Mouse (Mus musculus): ENCODE results near the gene Tango2.

Tango2 gene

DNA sequence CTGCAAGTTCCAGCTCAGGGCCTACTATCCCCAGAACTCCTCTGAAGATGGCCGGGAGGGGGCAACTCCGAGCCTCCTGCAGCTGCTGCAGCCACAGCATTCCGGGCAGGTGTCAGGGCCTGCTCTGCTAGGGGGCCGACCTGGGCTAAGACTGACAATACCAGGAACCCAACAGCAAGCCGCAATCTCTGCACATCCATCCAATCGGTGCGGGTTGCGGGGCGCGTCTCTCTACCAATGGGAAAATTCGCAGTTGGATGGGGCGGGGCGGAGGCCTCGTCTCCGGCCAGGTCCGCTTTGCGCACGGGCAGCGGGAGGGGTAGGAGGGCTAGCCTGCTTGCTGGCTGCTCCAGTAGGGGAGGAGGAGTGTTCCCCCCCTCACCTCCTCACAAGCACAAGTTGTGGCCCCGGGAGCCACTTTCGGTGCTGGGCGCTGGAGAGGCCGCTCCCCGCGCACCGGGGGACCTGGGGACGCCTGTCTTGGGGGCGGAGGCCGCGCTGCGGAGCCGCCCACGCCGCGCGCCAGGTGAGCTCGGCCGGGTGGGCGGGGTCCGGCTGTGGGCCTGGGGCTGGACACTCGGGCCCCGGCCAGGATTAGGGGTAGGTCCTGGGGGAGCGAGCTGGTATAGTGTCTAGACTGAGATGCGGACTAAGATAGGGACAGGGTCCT is at the start of gene Tango2, which contains the start of gene Arvcf:
TSS of gene Tango2 (minus strand) at position 173 of the 670 bp plus-strand sequence.
TSS of gene Arvcf (plus strand) at position 252 of the 670 bp plus-strand sequence.
- peak; percentile 98 for DNase-seq (ENCODE audit: low read depth, low spot score)

DNA sequence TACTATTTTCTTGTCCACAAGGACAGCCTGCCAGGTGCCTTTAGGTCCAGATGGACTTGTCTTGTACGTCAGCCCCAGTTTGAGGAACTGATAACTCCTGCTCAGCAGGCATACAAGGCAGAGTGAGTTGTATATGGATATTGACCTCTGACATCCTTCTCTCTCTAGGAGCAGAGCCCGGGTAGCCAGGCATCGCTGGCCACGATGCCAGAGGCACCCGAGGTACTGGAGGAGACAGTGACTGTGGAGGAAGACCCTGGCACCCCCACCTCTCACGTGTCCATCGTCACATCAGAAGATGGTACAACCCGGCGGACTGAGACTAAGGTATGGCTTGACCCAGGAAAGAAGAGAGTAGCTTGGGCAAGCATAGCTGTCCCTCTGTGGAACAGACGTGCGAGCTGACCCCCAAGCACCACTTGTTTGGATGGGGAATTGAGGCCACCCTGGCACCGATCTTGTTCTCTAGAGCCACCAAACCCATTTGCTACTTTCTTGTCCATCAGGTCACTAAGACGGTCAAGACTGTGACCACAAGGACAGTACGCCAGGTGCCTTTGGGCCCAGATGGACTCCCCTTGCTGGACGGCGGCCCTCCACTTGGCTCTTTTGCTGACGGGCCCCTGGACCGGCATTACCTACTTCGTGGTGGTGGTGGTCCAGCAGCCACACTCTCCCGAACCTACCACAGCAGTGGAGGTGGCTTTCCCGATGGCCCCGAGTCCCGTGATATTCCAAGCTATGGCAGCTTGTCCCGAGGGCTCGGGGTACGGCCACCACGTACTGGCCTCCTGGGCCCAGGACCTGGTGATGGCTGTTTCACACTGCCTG is 49.1 kb upstream of the Tango2 start:
- DNase-seq (ENCODE audit: low read depth, low spot score) = no peak

DNA sequence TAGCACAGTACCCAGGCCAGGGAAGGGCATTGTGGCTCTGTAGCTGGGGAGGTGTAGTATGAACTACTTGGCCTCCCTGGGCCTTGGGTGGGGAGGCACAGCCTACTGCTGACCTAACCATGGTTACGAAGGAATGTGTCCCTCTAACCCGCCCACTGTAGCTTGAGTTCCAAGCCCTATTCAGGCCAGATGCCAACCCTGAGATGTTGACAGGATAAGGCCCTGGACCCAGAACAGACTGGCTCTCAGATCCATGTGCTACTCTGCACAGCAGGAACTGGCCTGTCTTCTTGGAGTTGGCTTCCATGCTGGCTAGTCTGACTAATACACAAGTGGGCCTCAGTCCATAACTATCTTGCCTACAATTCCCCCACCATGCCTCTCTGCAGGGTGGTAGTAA is 48.3 kb upstream of the Tango2 start:
- no peak for DNase-seq (ENCODE audit: low read depth, low spot score)

DNA sequence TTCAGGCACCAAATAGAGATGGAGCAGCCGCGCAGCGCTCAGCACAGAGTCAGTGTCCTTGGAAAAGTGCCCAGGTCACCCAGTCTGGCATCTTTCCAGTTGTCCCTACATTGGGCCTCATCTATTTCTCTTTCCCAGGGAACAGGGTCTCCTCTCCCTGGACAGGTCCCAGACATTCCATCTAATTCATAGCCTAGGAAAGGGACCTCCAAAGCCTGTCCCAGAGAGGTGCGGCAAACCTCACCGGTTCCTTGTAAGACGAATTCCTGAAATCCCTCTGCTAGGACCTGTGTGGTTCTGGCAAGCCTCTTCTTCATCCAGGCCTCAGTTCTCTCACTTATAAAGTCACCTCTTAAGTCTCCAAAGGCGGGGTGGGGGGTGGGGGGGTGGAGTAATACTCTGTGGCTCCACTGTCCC is 47.7 kb upstream of the Tango2 start:
- peak; percentile 53 for DNase-seq (ENCODE audit: low read depth, low spot score)

- DNase-seq (ENCODE audit: low read depth, low spot score) = peak; percentile 94
These were observed 47.1 kb upstream of the Tango2 start for GRCm38 (mm10) chr16:18394777-18395619.

DNA sequence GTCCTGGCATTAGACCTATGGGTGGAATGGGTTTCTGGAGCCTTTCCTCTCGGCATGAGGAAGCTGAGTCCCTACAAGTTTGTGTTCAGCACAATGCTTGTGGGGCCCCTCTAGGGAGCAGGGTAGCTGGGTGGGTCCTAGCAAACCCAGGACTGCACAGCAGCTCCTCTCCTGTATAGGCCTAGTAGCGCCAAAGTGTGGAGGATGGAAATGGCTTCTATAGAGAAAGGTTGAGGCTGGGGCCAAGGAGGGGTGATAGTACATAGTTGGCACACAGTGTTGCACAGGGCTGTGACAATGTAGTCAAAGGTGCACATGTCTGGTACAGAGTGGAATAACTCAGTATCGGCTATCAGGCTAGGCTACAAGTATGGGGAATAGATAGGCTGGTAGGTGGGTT is 46.2 kb upstream of the Tango2 start:
- no peak for DNase-seq (ENCODE audit: low read depth, low spot score)

- no peak for DNase-seq (ENCODE audit: low read depth, low spot score)
These were observed 45.7 kb upstream of the Tango2 start for GRCm38 (mm10) chr16:18393595-18393994.

- peak; percentile 90 for DNase-seq (ENCODE audit: low read depth, low spot score)
These were observed 44.8 kb upstream of the Tango2 start for GRCm38 (mm10) chr16:18392469-18393426.

- DNase-seq (ENCODE audit: low read depth, low spot score) = no peak
These were observed 43.8 kb upstream of the Tango2 start for GRCm38 (mm10) chr16:18391728-18392127.

DNA sequence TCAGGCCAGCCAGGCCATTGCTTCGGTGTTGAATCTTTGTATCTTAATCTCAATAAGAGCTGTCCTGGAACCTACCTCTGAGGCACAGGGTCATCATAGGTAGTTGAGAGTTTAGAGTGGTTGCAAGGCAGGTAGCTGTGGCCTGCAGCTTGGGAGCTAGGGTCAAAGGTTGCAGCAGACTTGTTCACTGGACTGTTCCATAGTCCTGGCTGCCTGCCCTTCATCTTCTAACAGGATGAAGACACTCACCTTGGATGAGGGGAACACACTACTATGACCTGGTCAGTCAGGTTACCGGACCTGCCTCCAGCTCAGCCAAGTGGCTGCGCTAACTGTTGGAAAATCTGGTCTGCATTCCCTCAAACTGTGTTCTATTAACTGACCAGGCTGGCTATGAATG is 43.2 kb upstream of the Tango2 start:
- DNase-seq (ENCODE audit: low read depth, low spot score) = no peak

- DNase-seq (ENCODE audit: low read depth, low spot score) = no peak
These were observed 42.5 kb upstream of the Tango2 start for GRCm38 (mm10) chr16:18390399-18390798.

DNA sequence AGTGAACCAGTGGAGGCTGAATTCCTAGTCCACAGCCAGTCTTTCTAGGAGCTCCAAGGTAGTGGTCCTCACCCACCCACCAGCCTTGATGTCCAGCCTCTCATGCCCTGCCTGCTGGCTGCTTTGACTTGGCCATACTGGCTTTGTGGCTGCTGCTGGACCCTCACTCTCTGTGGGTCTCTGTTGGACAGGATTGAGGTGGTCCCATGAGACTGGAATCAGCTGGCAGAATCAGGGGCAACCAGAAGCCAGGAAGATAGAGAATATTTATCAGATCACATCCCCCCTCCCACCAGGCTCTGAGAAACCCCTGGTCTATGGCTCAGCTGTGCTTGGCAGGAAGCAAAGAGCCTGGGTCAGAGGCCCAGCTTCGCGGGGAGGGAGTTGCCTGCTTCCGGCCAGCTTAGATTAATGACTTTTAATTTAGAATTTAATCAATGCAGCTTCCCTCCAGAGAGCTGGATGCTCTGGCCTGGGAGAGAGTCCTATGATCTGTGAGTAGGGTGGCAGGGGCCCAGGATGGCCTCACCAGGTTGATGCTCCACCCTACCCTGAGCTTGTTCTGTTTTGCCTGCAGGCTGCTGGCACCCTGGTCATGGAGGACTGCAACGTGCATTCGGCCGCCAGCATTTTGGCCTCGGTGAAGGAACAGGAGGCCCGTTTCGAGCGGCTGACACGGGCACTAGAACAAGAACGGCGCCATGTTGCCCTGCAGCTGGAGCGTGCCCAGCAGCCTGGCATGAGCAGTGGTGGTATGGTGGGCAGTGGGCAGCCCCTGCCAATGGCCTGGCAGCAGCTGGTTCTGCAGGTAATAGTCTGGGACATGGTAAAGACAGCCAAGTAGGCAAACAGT is 40.9 kb upstream of the Tango2 start:
- DNase-seq (ENCODE audit: low read depth, low spot score) = no peak

DNA sequence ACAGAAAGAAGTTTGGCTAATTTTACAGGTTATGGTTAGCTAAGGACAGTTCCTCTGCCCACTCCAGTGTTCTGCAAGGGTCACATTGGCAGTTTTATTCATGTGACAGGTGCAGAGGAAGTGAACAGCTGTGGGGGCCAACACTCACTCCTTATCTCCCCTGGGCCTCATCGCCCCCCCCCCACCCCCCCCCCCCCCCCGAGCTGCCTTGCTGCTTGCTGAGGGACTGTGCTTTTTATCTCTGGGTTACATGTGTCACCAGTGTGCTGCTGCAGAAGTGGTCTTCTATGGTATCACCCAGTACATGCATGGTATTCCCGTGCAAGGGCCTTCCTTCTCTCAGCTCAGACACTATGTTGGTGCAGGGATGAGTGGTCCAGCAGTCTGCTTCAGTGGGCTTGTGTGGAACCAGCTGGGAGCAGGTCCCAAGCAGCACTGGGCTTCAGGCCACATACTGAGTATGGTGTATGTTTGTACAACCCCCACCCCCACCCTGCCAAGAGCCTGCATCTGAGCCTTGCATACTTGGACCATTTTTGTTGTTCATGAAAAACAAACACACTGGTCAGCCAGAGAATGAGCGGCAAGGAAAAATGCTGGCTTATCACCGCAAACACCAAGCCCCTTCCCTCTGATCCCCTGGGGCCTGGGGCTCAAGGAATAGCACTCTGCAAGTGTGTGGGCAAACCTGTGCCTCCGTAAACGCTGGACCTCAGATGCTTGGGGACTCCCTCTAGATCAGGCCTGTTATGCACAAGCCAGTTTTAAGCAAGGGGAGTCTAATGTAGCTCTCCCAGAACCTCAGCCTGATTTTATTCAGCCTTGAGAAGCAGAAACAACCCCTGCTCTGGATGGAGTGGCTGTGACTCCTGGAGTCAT is 40.0 kb upstream of the Tango2 start:
- DNase-seq (ENCODE audit: low read depth, low spot score) = no peak

- peak; percentile 85 for DNase-seq (ENCODE audit: low read depth, low spot score)
These were observed 39.1 kb upstream of the Tango2 start for GRCm38 (mm10) chr16:18386972-18387371.

- no peak for DNase-seq (ENCODE audit: low read depth, low spot score)
These were observed 38.5 kb upstream of the Tango2 start for GRCm38 (mm10) chr16:18386451-18386850.

DNA sequence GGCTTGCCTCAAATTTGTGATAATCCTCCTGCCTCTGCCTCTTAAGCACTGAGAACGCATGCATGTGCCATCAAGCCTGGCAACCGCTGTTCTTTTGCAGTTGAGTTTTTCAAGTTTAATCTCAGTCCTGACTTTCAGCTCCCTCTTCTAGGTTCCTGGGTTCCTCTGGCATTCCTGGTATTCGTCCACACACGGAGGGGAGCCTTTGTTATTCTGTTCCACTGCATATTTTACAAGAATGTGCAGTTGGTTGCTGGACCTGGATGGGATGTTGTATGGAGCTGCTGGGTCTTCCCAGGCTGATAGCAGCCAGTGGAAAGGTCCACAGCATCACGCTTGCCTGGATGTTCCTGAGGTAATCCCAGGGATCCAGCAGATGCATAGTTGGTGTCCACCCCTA is 37.5 kb upstream of the Tango2 start:
- peak; percentile 91 for DNase-seq (ENCODE audit: low read depth, low spot score)

- no peak for DNase-seq (ENCODE audit: low read depth, low spot score)
These were observed 36.8 kb upstream of the Tango2 start for GRCm38 (mm10) chr16:18384659-18385058.

- peak; percentile 73 for DNase-seq (ENCODE audit: low read depth, low spot score)
These were observed 36.3 kb upstream of the Tango2 start for GRCm38 (mm10) chr16:18384211-18384610.

DNA sequence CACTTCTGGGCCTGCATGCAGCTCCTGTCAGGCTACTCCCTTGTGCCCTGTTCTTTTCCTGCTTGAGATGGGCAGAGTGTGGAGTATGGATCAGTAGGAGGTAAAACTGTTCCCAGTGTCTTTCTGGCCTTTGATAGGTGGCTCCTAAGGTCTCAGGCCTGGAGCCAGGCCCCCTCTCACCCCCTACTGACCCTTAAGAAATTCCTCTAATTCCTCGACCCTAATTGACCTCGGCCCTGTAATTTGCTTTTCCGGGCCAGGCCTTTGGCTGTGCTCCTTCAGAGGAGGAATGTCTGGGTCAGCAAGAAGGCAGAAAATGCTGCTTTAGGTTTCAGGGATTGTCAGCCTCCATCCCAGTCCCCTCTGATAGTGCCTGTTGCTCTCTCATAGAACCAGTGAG is 35.9 kb upstream of the Tango2 start:
- DNase-seq (ENCODE audit: low read depth, low spot score) = peak; percentile 77

Data from R1 (cell line).